Mouse (Mus musculus): Measurements from ENCODE around the gene Dglucy.

DNA sequence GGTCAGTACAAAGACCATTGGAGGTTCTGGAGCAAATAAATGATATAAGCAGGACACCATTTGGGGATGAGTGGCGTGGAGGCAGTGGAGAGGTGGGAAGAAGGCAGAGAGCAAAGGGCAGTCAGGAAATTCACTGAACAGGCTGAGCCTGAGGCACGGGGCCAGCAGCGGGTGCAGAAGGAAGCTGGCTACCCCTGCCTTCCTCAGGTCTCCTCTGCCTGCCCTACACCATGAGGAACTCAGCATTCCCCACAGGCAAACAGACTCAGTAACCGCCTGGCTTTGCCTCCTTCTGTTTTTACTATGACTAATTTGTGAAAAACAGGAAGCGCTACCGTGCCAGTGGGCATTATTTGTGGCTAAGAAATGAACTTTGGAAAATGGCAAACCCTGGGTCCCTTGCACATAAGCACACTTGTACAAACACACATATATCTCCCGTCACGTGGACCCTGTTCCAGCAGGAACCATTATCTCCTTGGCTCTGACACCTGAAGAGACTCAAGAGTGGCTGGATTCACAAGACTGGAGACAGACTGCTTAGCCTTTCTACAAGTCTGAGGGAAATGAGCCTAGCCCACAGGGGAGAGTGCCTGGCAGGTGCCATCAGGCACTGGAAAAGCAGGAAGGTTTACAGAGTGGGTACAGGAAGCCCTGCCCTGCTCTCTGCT, 2.8 kb upstream of the Dglucy start:
- no peak for TF ChIP-seq CTCF (conservative IDR thresholded peaks at IDR 0.05; ENCODE audit: low read length)
- TF ChIP-seq NANOG (IDR thresholded peaks at IDR 0.05; ENCODE audit: borderline replicate concordance, low read length), result no peak
- no peak for TF ChIP-seq POU5F1 (IDR thresholded peaks at IDR 0.05; ENCODE audit: borderline replicate concordance, low read length)
